11 mouse cellular contexts compared by ENCODE assay signal in the genomic region with DNA sequence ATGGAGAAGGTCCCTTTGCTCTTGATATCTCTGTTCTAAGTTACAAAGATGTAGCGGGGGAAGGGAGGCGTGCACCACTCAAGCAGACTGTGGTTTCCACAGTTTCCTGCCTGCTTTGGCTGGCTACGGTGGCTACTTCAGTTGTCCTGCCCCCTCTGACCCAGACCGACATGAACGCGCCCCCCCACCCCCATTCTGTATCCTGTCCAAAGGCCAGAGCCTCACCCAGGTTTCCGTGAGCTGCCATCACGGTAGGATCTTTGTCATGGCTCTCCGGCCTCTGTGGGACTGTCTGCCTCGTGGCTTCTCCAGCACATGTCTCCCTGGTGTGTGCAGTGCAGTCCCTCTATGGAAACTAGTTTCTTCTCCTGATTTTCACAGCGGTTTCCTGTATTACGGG. TPM values are rescaled to one million over a fixed set of nuclear protein-coding genes. Genes with fewer than 3 reads are reported as not detected.
DNase-seq lines count a peak whose midpoint lies in the region; ATAC-seq and TF ChIP-seq lines count a peak whose summit lies in the region.
"Had no signal": no experiment of that assay in that cellular context is flagged by ENCODE, and none has a peak within 500 bp of the region (broad histone marks: within the 10 kb centered on the region; RNA-seq: fewer than 3 reads in every experiment).

No protein-coding gene starts in this region.

- no peak for DNase-seq in hindbrain, embryonic 11.5 days (ENCODE audit: low spot score)
- DNase-seq in spleen, adult 2 months (ENCODE audit: low read depth in 1 of 2, low spot score in 2 of 2), result peak; percentile 55 to 69
- DNase-seq in spleen, adult 12 weeks (ENCODE audit: low spot score), result no peak
- no peak for DNase-seq in midbrain, embryonic 14.5 days
- no peak for DNase-seq in right cerebral cortex, postnatal 4 days
- DNase-seq in cerebellum, adult 2 months, result no peak
- DNase-seq in embryonic facial prominence, embryonic 10.5 days (ENCODE audit: low spot score), result no peak
- DNase-seq: adrenal gland, adult 8-10 months had no signal

- no peak overlapping the region for H3K4me2 ChIP-seq in hindbrain, embryonic 15.5 days
- no peak overlapping the region for H3K4me2 ChIP-seq in hindbrain, embryonic 11.5 days (replicated peaks; ENCODE audit: low read depth, low read length)
- no peak overlapping the region for H3K4me2 ChIP-seq in midbrain, embryonic 14.5 days (ENCODE audit: low read length)

- H3K9me3 ChIP-seq in hindbrain, embryonic 15.5 days, result no peaks in the 10 kb centered on the region
- no peaks in the 10 kb centered on the region for H3K9me3 ChIP-seq in hindbrain, embryonic 11.5 days (ENCODE audit: control insufficient read depth, low read length)
- H3K9me3 ChIP-seq in midbrain, embryonic 14.5 days (ENCODE audit: control insufficient read depth, low read length), result no peaks in the 10 kb centered on the region
- no peaks in the 10 kb centered on the region for H3K9me3 ChIP-seq in embryonic facial prominence, embryonic 10.5 days

- WGBS in hindbrain, embryonic 15.5 days, result 87% methylated on average over 12 of the region's 12 CpGs
- WGBS in hindbrain, embryonic 11.5 days, result 92% methylated on average over 12 of the region's 12 CpGs
- 10% methylated on average over 12 of the region's 12 CpGs for WGBS in spleen, adult 2 months
- 88% methylated on average over 12 of the region's 12 CpGs for WGBS in midbrain, embryonic 14.5 days
- WGBS in cerebellum, adult 2 months, result 78% methylated on average over 12 of the region's 12 CpGs
- 81% methylated on average over 12 of the region's 12 CpGs for WGBS in embryonic facial prominence, embryonic 10.5 days

- H3K27ac ChIP-seq in hindbrain, embryonic 15.5 days (replicated peaks), result 0 out of 2 replicates have a peak overlapping the region, but pooled peaks have one; percentile 32
- no peak overlapping the region for H3K27ac ChIP-seq in hindbrain, embryonic 11.5 days (ENCODE audit: low read depth, low read length)
- peak overlapping the region; percentile 82 for H3K27ac ChIP-seq in spleen, adult 2 months (ENCODE audit: insufficient read depth, low read length)
- peak overlapping the region; percentile 6; the same call in 1 of the 2 replicates for H3K27ac ChIP-seq in midbrain, embryonic 14.5 days (replicated peaks; ENCODE audit: low read depth, low read length)
- no peak overlapping the region for H3K27ac ChIP-seq in cerebellum, adult 2 months (ENCODE audit: insufficient read depth, low read length)
- H3K27ac ChIP-seq in embryonic facial prominence, embryonic 10.5 days (replicated peaks), result no peak overlapping the region
- H3K27ac ChIP-seq: liver, embryonic 14.5 days had no signal

- no peak overlapping the region for H3K4me3 ChIP-seq in hindbrain, embryonic 15.5 days
- no peak overlapping the region for H3K4me3 ChIP-seq in hindbrain, embryonic 11.5 days (ENCODE audit: low read depth, low read length)
- H3K4me3 ChIP-seq in spleen, adult 2 months (ENCODE audit: extremely low read depth, insufficient read depth, insufficient read length), result peak overlapping the region; percentile 15; the same call in 1 of the 2 replicates
- H3K4me3 ChIP-seq in midbrain, embryonic 14.5 days (replicated peaks; ENCODE audit: low read depth, low read length), result no peak overlapping the region
- no peak overlapping the region for H3K4me3 ChIP-seq in cerebellum, adult 2 months (replicated peaks; ENCODE audit: insufficient read depth, low read depth, low read length)
- no peak overlapping the region for H3K4me3 ChIP-seq in embryonic facial prominence, embryonic 10.5 days

- no peak for TF ChIP-seq CTCF in spleen, adult 2 months (IDR thresholded peaks at IDR 0.05; ENCODE audit: extremely low read depth, insufficient read depth, insufficient read length, insufficient replicate concordance)
- no peak for TF ChIP-seq CTCF in cerebellum, adult 2 months (IDR thresholded peaks at IDR 0.05; ENCODE audit: borderline replicate concordance, insufficient read depth, low read depth, low read length)

- ATAC-seq in hindbrain, embryonic 15.5 days (ENCODE audit: low FRiP score, low read depth), result no peak
- no peak for ATAC-seq in hindbrain, embryonic 11.5 days (ENCODE audit: low FRiP score)
- ATAC-seq in midbrain, embryonic 14.5 days (ENCODE audit: low FRiP score, low TSS enrichment), result no peak

- H3K4me1 ChIP-seq in hindbrain, embryonic 15.5 days (replicated peaks), result peaks cover 16% of the 10 kb centered on the region
- H3K4me1 ChIP-seq in hindbrain, embryonic 11.5 days (replicated peaks; ENCODE audit: control insufficient read depth, insufficient read depth, low read length), result no peaks in the 10 kb centered on the region
- H3K4me1 ChIP-seq in spleen, adult 2 months (ENCODE audit: control insufficient read depth, insufficient read depth, insufficient read length), result peaks cover 27% of the 10 kb centered on the region
- H3K4me1 ChIP-seq in midbrain, embryonic 14.5 days (ENCODE audit: control insufficient read depth, insufficient read depth, low read length), result peaks cover 5% of the 10 kb centered on the region; the same call in 1 of the 2 replicates
- H3K4me1 ChIP-seq in cerebellum, adult 2 months (ENCODE audit: control insufficient read depth, insufficient read depth, low read length), result no peaks in the 10 kb centered on the region
- peaks cover 13% of the 10 kb centered on the region for H3K4me1 ChIP-seq in embryonic facial prominence, embryonic 10.5 days

- no peaks in the 10 kb centered on the region for H3K36me3 ChIP-seq in hindbrain, embryonic 15.5 days
- no peaks in the 10 kb centered on the region for H3K36me3 ChIP-seq in hindbrain, embryonic 11.5 days (ENCODE audit: control insufficient read depth, insufficient read depth, low read length)
- H3K36me3 ChIP-seq in spleen, adult 2 months (ENCODE audit: control insufficient read depth, insufficient read depth, low read length), result no peaks in the 10 kb centered on the region
- no peaks in the 10 kb centered on the region for H3K36me3 ChIP-seq in midbrain, embryonic 14.5 days (ENCODE audit: control insufficient read depth, insufficient read depth, low read length)
- H3K36me3 ChIP-seq in embryonic facial prominence, embryonic 10.5 days (replicated peaks), result no peaks in the 10 kb centered on the region

- no peaks in the 10 kb centered on the region for H3K27me3 ChIP-seq in hindbrain, embryonic 15.5 days
- H3K27me3 ChIP-seq in hindbrain, embryonic 11.5 days (ENCODE audit: control insufficient read depth, insufficient read depth, low read length), result no peaks in the 10 kb centered on the region
- no peaks in the 10 kb centered on the region for H3K27me3 ChIP-seq in spleen, adult 2 months (ENCODE audit: control insufficient read depth, insufficient read depth, low read length)
- no peaks in the 10 kb centered on the region for H3K27me3 ChIP-seq in midbrain, embryonic 14.5 days (ENCODE audit: control insufficient read depth, insufficient read depth, low read length)
- H3K27me3 ChIP-seq in cerebellum, adult 2 months (ENCODE audit: control insufficient read depth, insufficient read depth, low read length), result no peaks in the 10 kb centered on the region
- H3K27me3 ChIP-seq in embryonic facial prominence, embryonic 10.5 days (replicated peaks; ENCODE audit: low read depth, poor library complexity, severe bottlenecking), result no peaks in the 10 kb centered on the region

- no peak for TF ChIP-seq POLR2A in spleen, adult 2 months (IDR thresholded peaks at IDR 0.05; ENCODE audit: low read depth, low read length)
- TF ChIP-seq POLR2A in cerebellum, adult 2 months (IDR thresholded peaks at IDR 0.05; ENCODE audit: borderline replicate concordance, insufficient read depth, low read length), result no peak

- H3K9ac ChIP-seq in hindbrain, embryonic 15.5 days, result no peak overlapping the region
- H3K9ac ChIP-seq in hindbrain, embryonic 11.5 days (ENCODE audit: low read depth, low read length), result no peak overlapping the region
- no peak overlapping the region for H3K9ac ChIP-seq in midbrain, embryonic 14.5 days (replicated peaks; ENCODE audit: low read length)
- H3K9ac ChIP-seq: liver, embryonic 14.5 days had no signal

RNA-seq across cellular contexts. Expression of a gene that starts 15.4 kb away (rescaled TPM):
- polyA plus RNA-seq in hindbrain, embryonic 15.5 days (2015; fragmentation: Nextera tagmentation; extraction: Ambion mirVana), result not detected in 2 replicates
- polyA plus RNA-seq in hindbrain, embryonic 11.5 days (2014; fragmentation: Nextera tagmentation; extraction: Ambion mirVana), result 0.20 and 0.70 TPM in 2 replicates
- 0.54 TPM in 1 of 2 replicates, not detected in the other for polyA plus RNA-seq in spleen, adult 2 months (2012; rRNA removed)
- polyA plus RNA-seq in midbrain, embryonic 14.5 days (2014; fragmentation: Nextera tagmentation; extraction: Ambion mirVana), result not detected in 2 replicates
- polyA plus RNA-seq in cerebellum, adult 2 months (2012; rRNA removed), result not detected in 2 replicates
- 0.29 and 0.94 TPM in 2 replicates for polyA plus RNA-seq in embryonic facial prominence, embryonic 10.5 days (2016; fragmentation: Nextera tagmentation; extraction: Ambion mirVana)
- polyA plus RNA-seq: liver, embryonic 14.5 days; stomach, embryonic 14.5 days had no signal

RNA-seq across cellular contexts. Expression of a gene that starts 58.3 kb away (rescaled TPM):
- polyA plus RNA-seq in hindbrain, embryonic 15.5 days (2015; fragmentation: Nextera tagmentation; extraction: Ambion mirVana), result 0.38 and 0.60 TPM in 2 replicates
- polyA plus RNA-seq in hindbrain, embryonic 11.5 days (2014; fragmentation: Nextera tagmentation; extraction: Ambion mirVana), result 0.09 and 0.52 TPM in 2 replicates
- 28.0 and 33.6 TPM in 2 replicates for polyA plus RNA-seq in spleen, adult 2 months (2012; rRNA removed)
- 0.12 and 0.34 TPM in 2 replicates for polyA plus RNA-seq in midbrain, embryonic 14.5 days (2014; fragmentation: Nextera tagmentation; extraction: Ambion mirVana)
- 0.16 TPM in 2 replicates for polyA plus RNA-seq in cerebellum, adult 2 months (2012; rRNA removed)
- 0.34 and 0.44 TPM in 2 replicates for polyA plus RNA-seq in embryonic facial prominence, embryonic 10.5 days (2016; fragmentation: Nextera tagmentation; extraction: Ambion mirVana)

Comparison
In these comparisons a context has a peak if more than half of its experiments do, and no peak if none do; other contexts are left out.
1. H3K27ac ChIP-seq: peak in hindbrain, embryonic 15.5 days (single experiment), spleen, adult 2 months (single experiment) and midbrain, embryonic 14.5 days (single experiment); none in hindbrain, embryonic 11.5 days (single experiment), cerebellum, adult 2 months (single experiment) and embryonic facial prominence, embryonic 10.5 days (single experiment).
2. DNase-seq: peak in spleen, adult 2 months (2 of 2); none in hindbrain, embryonic 11.5 days (single experiment), spleen, adult 12 weeks (single experiment), midbrain, embryonic 14.5 days (single experiment), right cerebral cortex, postnatal 4 days (single experiment), cerebellum, adult 2 months (0 of 2) and embryonic facial prominence, embryonic 10.5 days (single experiment).
3. RNA of a gene that starts 58.3 kb away (polyA plus RNA-seq): 28.0 to 33.6 TPM in spleen, adult 2 months; 0.38 to 0.60 TPM in hindbrain, embryonic 15.5 days, 0.34 to 0.44 TPM in embryonic facial prominence, embryonic 10.5 days, 0.12 to 0.34 TPM in midbrain, embryonic 14.5 days, 0.16 TPM in cerebellum, adult 2 months and 0.09 to 0.52 TPM in hindbrain, embryonic 11.5 days; every median in the first group is over 10 times any median in the second.